Mouse (Mus musculus) G1E (cell line): Measurements from ENCODE around the gene Tsacc. TPM values are rescaled to one million over a fixed set of nuclear protein-coding genes. Genes with fewer than 3 reads are reported as not detected.
"Not testable (repeated sequence)": the region's sequence is repeated elsewhere in the genome, so short reads cannot be mapped to it uniquely, and the experiment has no call there.

Experiments used
- ATAC-seq: 2 replicates; pipeline ENCODE4 v1.8.0; 2016; ENCODE audit warnings: mild to moderate bottlenecking; ENCODE audit not compliant: insufficient number of reproducible peaks, poor library complexity, low FRiP score, severe bottlenecking; ENCODE audit errors: extremely low read depth
- DNase-seq: peaks from one replicate; pipeline ENCODE4 v3.0.0; 2012; ENCODE audit warnings: low spot score
- H3K27me3 ChIP-seq: 2 replicates; pipeline ENCODE4 v1.6.1; 2012; ENCODE audit warnings: mild to moderate bottlenecking, low read length, inconsistent platforms; ENCODE audit not compliant: insufficient read depth
- H3K36me3 ChIP-seq: replicated peaks from 2 replicates; pipeline ENCODE3; 2012; ENCODE audit warnings: mild to moderate bottlenecking, inconsistent platforms
- H3K4me1 ChIP-seq: 2 replicates; pipeline ENCODE4 v1.6.1; 2012; ENCODE audit warnings: low read depth, low read length, inconsistent platforms, mixed read lengths; ENCODE audit not compliant: insufficient read depth
- H3K4me3 ChIP-seq: 2 replicates; pipeline ENCODE4 v1.5.1; 2012; ENCODE audit warnings: low read depth, mild to moderate bottlenecking, inconsistent platforms, low read length, moderate library complexity, mixed read lengths
- H3K9me3 ChIP-seq: replicated peaks from 2 replicates; pipeline ENCODE4 v1.6.1; 2012; ENCODE audit warnings: inconsistent platforms
- CTCF ChIP-seq: IDR thresholded peaks from 2 replicates; pipeline ENCODE4 v1.5.1; 2012; ENCODE audit warnings: low read depth, low read length, inconsistent platforms, mixed read lengths
- GATA1 ChIP-seq: IDR thresholded peaks from 2 replicates; pipeline ENCODE4 v1.6.1; 2012; ENCODE audit warnings: borderline replicate concordance, low read length, inconsistent platforms, mixed read lengths
- GATA2 ChIP-seq: IDR thresholded peaks from 2 replicates; pipeline ENCODE4 v1.6.1; 2012; ENCODE audit warnings: low read depth, low read length, inconsistent platforms, borderline replicate concordance
- POLR2AphosphoS5 ChIP-seq: IDR thresholded peaks from 2 replicates; pipeline ENCODE4 v1.6.1; 2012; ENCODE audit warnings: low read depth, low read length, inconsistent platforms; ENCODE audit not compliant: insufficient replicate concordance
- TAL1 ChIP-seq: conservative IDR thresholded peaks from 2 replicates; pipeline ENCODE4 v1.6.1; 2012; ENCODE audit warnings: low read depth, low read length, inconsistent platforms, mixed read lengths
- polyA plus RNA-seq: library from polyadenylated mRNA; stranded (reverse); fragments of >175 nt; gene quantifications from 2 replicates; pipeline ENCODE4 v1.2.3, GENCODE M21; 2012
- total RNA-seq, 2 experiments: library from RNA; stranded (forward) in 1 of 2; stranded (reverse) in 1 of 2; fragments of 200-1000 nt in 1 of 2; fragments of >200 nt in 1 of 2; fragmentation: Nextera tagmentation in 1 of 2; gene quantifications; 2 replicates each; pipeline ENCODE4 v1.2.3; 2014 to 2017

Gene Tsacc
- total and polyA plus RNA-seq, 3 experiments = 1.1 to 11.5 (median 6.3) TPM

DNA sequence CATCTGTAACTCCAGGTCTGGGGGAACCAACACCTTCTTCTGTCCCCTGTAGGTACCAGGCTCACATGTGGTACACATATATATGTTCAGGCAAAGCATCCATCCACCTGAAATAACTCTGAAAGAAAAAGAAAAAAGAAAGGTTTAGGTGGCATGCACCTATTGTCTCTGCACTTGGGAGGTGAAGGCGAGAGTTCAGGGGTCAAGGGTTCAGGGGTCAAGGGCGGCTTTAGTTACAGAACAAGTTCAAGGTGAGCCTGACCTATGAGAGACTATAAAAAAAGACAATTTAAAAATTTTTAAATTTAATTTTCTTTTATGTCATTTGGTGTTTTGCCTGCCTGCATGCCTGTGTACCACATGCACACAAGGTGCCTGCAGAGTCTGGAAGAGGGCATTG lies 16.8 kb downstream of the Tsacc start:
- Histone ChIP-seq H3K4me3 (no peak overlapping the region), H3K9me3 (no peaks in the 10 kb centered on the region), H3K27me3 (no peaks in the 10 kb centered on the region), H3K36me3 (peaks cover 5% of the 10 kb centered on the region), H3K4me1 (0 out of 2 replicates have a peak, but pooled peaks cover 3% of the 10 kb centered on the region)
- no peak for TF ChIP-seq GATA2
- TF ChIP-seq TAL1 = no peak
- TF ChIP-seq GATA1 = no peak
- TF ChIP-seq POLR2AphosphoS5 = no peak
- no peak for TF ChIP-seq CTCF
- DNase-seq (no peak), ATAC-seq (no peak)

DNA sequence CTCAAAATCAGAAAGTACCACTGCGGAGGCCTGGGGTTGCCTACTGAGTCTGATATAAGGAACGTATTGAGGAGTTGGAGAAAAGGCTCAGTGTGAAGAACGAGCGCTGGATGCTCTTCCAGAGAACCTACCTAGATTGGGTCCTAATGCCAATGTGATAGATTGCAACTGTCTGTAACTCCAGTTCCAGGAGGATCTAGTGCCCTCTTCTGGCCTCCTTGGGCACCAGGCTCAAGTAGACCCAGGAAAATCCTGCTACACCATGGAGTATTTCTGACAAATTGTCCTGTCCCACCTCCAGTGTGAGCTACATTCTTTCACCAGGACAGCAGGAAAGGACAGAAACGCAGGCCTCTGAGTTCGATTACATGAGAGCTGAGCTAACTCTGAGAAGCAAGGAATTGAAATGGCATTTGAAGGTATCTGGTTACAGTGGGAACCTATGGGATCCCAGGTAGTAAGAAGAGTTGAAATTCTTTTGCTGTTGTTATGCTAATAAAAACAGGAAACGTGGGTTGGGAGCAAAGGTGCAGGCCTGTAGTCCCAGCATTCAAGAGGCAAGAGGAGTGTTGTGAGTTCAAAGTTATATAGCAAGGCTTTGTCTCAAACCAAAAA lies 20.2 kb downstream of the Tsacc start:
- DNase-seq (no peak), ATAC-seq (no peak)
- Histone ChIP-seq H3K27me3 (no peaks in the 10 kb centered on the region), H3K4me3 (no peak overlapping the region), H3K9me3 (no peaks in the 10 kb centered on the region), H3K4me1 (0 out of 2 replicates have a peak, but pooled peaks cover 3% of the 10 kb centered on the region), H3K36me3 (no peaks in the 10 kb centered on the region)
- no peak for TF ChIP-seq CTCF

DNA sequence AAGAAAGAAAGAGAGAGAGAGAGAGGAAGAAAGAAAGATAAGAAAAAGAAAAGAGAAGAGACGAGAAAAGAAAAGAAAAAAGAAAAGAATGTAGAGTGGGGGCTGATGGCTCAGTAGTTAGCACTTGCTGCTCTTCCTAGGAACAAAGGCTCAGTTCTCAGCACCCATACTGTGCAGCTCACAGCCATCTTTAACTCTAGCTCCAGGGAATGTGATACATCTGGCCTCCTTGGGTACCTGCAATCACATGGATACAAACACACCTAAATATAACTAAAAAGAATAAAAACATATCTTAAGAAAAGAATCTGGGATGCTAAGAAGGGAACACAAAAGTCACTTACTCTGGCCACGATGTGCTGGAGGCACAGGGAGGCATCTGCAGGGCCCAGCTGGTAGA lies 20.7 kb downstream of the Tsacc start:
- DNase-seq (no peak), ATAC-seq (no peak)
- H3K9me3 ChIP-seq = no peaks in the 10 kb centered on the region
- H3K36me3 ChIP-seq = no peaks in the 10 kb centered on the region
- H3K4me3 ChIP-seq = no peak overlapping the region
- no peak for TF ChIP-seq TAL1
- no peak for TF ChIP-seq POLR2AphosphoS5
- no peak for TF ChIP-seq GATA2
- no peak for TF ChIP-seq CTCF
- no peak for TF ChIP-seq GATA1
- no peaks in the 10 kb centered on the region for H3K27me3 ChIP-seq
- H3K4me1 ChIP-seq = 0 out of 2 replicates have a peak, but pooled peaks cover 3% of the 10 kb centered on the region

DNA sequence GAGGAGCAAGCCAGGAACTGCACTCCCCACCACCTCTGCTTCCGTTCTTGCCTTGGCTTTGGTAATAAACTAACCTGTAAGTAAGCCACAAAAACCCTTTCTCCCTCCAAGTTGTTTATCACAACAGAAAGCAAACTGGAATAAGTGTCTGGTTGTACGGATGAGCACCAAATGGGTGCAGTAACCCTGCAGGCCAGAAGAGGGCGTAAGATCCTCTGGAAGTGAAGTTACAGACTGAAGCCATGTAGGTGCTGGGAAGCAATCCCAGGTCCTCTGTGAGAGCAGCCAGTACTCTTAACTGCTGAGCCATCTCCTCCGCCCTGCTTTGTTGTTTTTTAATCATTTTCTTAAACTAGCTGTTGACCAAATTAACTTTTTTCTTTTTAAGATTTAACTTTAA lies 22.8 kb downstream of the Tsacc start:
- peaks cover 4% of the 10 kb centered on the region for H3K27me3 ChIP-seq
- TF ChIP-seq POLR2AphosphoS5 (no peak), CTCF (peak; percentile 45), GATA2 (no peak), GATA1 (no peak)
- ATAC-seq = no peak
- H3K9me3 ChIP-seq = no peaks in the 10 kb centered on the region
- H3K4me3 ChIP-seq = no peak overlapping the region
- no peaks in the 10 kb centered on the region for H3K36me3 ChIP-seq
- H3K4me1 ChIP-seq = 0 out of 2 replicates have a peak, but pooled peaks cover 3% of the 10 kb centered on the region
- no peak for DNase-seq

DNA sequence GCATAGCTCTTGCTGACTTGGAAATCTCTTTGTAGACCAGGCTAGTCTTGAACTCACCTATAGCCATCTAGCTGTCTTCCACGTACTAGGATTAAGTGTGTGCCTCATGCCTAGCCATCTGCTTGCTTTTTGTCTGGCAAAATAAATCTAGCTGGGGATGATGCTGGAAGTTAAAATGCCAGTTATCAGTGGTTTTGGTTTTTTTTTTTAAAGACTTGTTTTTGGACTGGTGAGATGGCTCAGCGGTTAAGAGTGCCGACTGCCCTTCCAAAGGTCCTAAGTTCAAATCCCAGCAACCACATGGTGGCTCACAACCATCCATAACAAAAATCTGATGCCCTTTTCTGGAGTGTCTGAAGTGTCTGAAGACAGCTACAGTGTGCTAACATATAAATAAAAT lies 24.9 kb downstream of the Tsacc start:
- H3K4me1 ChIP-seq = no peaks in the 10 kb centered on the region
- DNase-seq = no peak
- H3K27me3 ChIP-seq = peaks cover 7% of the 10 kb centered on the region
- no peak for ATAC-seq
- H3K4me3 ChIP-seq = no peak overlapping the region
- H3K9me3 ChIP-seq = no peaks in the 10 kb centered on the region
- H3K36me3 ChIP-seq = no peaks in the 10 kb centered on the region
- TF ChIP-seq GATA2 (no peak), CTCF (no peak), TAL1 (no peak), GATA1 (no peak), POLR2AphosphoS5 (no peak)

DNA sequence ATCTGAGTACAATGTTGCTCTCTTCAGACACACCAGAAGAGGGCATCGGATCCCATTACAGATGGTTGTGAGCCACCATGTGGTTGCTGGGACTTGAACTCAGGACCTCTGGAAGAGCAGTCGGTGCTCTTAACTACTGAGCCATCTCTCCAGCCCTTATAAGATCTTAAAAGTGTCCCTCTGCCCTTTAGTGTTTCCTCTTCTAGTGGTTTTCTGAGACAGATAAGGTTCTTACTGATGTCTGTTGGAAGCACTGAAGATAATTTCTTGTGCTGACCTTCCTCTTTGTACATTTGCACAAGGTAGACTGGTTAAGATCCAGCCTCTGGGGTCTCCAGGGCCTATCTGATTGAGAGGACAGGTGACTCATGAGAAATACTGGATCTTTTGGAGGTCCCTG lies 25.5 kb downstream of the Tsacc start:
- not testable (repeated sequence) for H3K27me3 ChIP-seq, H3K9me3 ChIP-seq, H3K36me3 ChIP-seq, H3K4me1 ChIP-seq, H3K4me3 ChIP-seq, DNase-seq, ATAC-seq

DNA sequence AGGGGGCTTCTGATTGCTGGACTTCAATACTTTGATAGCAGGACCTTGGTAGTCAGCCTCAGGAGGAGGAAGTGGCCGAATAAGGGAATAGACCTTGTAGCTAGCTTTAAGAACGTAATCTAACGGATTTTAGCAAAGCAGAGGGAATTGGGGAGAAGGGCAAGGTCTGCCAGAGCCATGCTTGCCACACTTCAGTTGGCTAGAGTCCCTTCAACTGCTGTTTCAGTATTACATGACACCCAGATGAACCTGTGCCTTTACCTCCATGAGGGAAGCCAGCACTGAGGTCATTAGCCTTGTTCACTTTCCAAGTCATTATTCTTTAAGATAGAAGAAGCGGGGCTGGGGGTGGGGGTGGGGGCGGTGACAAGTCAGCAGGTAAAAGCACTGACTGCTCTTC lies 27.8 kb downstream of the Tsacc start:
- Histone ChIP-seq H3K4me3 (no peak overlapping the region), H3K4me1 (no peaks in the 10 kb centered on the region), H3K27me3 (peaks cover 7% of the 10 kb centered on the region), H3K36me3 (no peaks in the 10 kb centered on the region), H3K9me3 (no peaks in the 10 kb centered on the region)
- ATAC-seq = no peak
- no peak for TF ChIP-seq TAL1
- no peak for TF ChIP-seq GATA2
- no peak for TF ChIP-seq POLR2AphosphoS5
- TF ChIP-seq CTCF = no peak
- TF ChIP-seq GATA1 = no peak
- no peak for DNase-seq

DNA sequence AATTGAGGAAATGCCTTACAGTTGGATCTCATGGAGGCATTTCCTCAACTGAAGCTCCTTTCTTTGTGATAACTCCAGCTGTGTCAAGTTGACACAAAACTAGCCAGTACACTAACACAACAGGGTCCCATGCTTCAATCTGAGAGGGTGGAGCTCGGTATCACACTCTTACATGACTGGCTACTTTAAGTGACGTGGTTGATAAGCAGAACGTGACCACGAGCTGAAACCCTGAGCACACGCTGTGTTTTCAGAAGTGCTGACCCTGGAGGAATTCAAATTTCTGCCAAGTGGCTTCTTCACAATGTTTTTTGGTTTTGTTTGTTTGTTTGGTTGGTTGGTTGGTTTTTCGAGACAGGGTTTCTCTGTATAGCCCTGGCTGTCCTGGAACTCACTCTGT lies 28.8 kb downstream of the Tsacc start:
- not testable (repeated sequence) for H3K27me3 ChIP-seq, ATAC-seq, H3K36me3 ChIP-seq, DNase-seq, H3K4me1 ChIP-seq, H3K9me3 ChIP-seq, H3K4me3 ChIP-seq
